In the genomic region with DNA sequence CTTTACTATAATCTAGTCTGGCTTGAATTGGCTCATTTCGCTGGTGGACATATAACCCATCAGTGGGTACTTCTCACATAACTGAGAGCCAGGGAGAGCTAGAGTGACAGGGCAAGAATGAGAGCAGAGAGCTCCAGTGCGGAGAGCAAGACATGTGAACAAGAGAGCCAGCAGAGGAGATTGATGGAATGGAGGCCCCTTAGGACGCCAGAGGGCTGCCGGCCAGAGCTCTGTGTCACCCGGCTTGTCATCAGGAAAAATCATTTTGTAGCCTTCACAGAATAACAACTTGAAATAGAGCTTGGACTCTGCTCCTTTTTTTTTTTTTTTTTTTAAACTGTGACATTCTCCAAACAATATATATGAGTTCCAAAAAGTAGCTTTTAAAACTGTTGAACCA, we compare ENCODE assay signal across 20 mouse cellular contexts. TPM values are rescaled to one million over a fixed set of nuclear protein-coding genes. Genes with fewer than 3 reads are reported as not detected.
DNase-seq lines count a peak whose midpoint lies in the region; ATAC-seq and TF ChIP-seq lines count a peak whose summit lies in the region.
"Had no signal": no experiment of that assay in that cellular context is flagged by ENCODE, and none has a peak within 500 bp of the region (broad histone marks: within the 10 kb centered on the region; RNA-seq: fewer than 3 reads in every experiment).

No protein-coding gene starts in this region.

- ATAC-seq in neural tube, embryonic 15.5 days (ENCODE audit: low FRiP score), result no peak
- ATAC-seq in CD4-positive, CD25-positive, alpha-beta regulatory T cell, adult 4 months, result no peak
- ATAC-seq: activated CD4-positive, CD25-positive, alpha-beta regulatory T cell, adult 4 months; intestine, embryonic 16.5 days; midbrain, embryonic 13.5 days had no signal

- no peak overlapping the region for H3K4me2 ChIP-seq in neural tube, embryonic 15.5 days
- H3K4me2 ChIP-seq: hindbrain, embryonic 15.5 days; limb, embryonic 13.5 days; liver, embryonic 13.5 days; lung, embryonic 15.5 days; midbrain, embryonic 13.5 days; neural tube, embryonic 13.5 days had no signal

- no peaks in the 10 kb centered on the region for H3K9me3 ChIP-seq in neural tube, embryonic 15.5 days (replicated peaks)
- H3K9me3 ChIP-seq: forebrain, embryonic 10.5 days; G1E; hindbrain, embryonic 15.5 days; limb, embryonic 13.5 days; liver, embryonic 13.5 days; lung, embryonic 15.5 days; midbrain, embryonic 13.5 days; neural tube, embryonic 13.5 days had no signal

- H3K27ac ChIP-seq in gastrocnemius, adult 2 months, result no peak overlapping the region
- H3K27ac ChIP-seq in neural tube, embryonic 15.5 days (replicated peaks), result no peak overlapping the region
- H3K27ac ChIP-seq: forebrain, embryonic 10.5 days; hindbrain, embryonic 15.5 days; limb, embryonic 13.5 days; liver, embryonic 13.5 days; lung, embryonic 15.5 days; midbrain, embryonic 13.5 days; neural tube, embryonic 13.5 days had no signal

- intact Hi-C loops in gastrocnemius, adult 2 months (cut with DNase I), result no loop called here
- intact Hi-C loops in heart, postnatal 14 days (cut with DNase I), result no loop called here

- 24% methylated on average over 5 of the region's 5 CpGs for WGBS in neural tube, embryonic 15.5 days

- DNase-seq in gastrocnemius, adult 2 months, result peak; percentile 31
- DNase-seq in gastrocnemius, postnatal 4 days (ENCODE audit: low spot score in 2 of 2), result no peak
- DNase-seq in heart, postnatal 14 days, result peak; percentile 12 to 41
- DNase-seq in heart, adult 8-10 months (ENCODE audit: low spot score), result no peak
- peak; percentile 22 for DNase-seq in neural tube, embryonic 10.5 days (ENCODE audit: extremely low spot score, low spot score)
- DNase-seq: cerebellum, adult 11 months; cerebellum, postnatal 10 days; liver, embryonic 13.5 days; thymus, postnatal 14 days had no signal

- no peak overlapping the region for H3K4me3 ChIP-seq in gastrocnemius, adult 2 months
- H3K4me3 ChIP-seq in neural tube, embryonic 15.5 days (replicated peaks), result no peak overlapping the region
- H3K4me3 ChIP-seq: forebrain, embryonic 10.5 days; hindbrain, embryonic 15.5 days; limb, embryonic 13.5 days; liver, embryonic 13.5 days; lung, embryonic 15.5 days; midbrain, embryonic 13.5 days; neural tube, embryonic 13.5 days had no signal

- peaks cover 18% of the 10 kb centered on the region for H3K4me1 ChIP-seq in neural tube, embryonic 15.5 days

- H3K9ac ChIP-seq in neural tube, embryonic 15.5 days (replicated peaks), result no peak overlapping the region
- H3K9ac ChIP-seq: hindbrain, embryonic 15.5 days; limb, embryonic 13.5 days; liver, embryonic 13.5 days; lung, embryonic 15.5 days; midbrain, embryonic 13.5 days; neural tube, embryonic 13.5 days had no signal

- H3K36me3 ChIP-seq in neural tube, embryonic 15.5 days, result no peaks in the 10 kb centered on the region
- H3K36me3 ChIP-seq: forebrain, embryonic 10.5 days; hindbrain, embryonic 15.5 days; limb, embryonic 13.5 days; liver, embryonic 13.5 days; lung, embryonic 15.5 days; midbrain, embryonic 13.5 days; neural tube, embryonic 13.5 days had no signal

- no peak for TF ChIP-seq CTCF in gastrocnemius, adult 2 months (IDR thresholded peaks at IDR 0.05)

- H3K27me3 ChIP-seq in neural tube, embryonic 15.5 days (replicated peaks), result no peaks in the 10 kb centered on the region
- H3K27me3 ChIP-seq: hindbrain, embryonic 15.5 days; lung, embryonic 15.5 days; midbrain, embryonic 13.5 days; neural tube, embryonic 13.5 days had no signal

RNA-seq across cellular contexts. Expression of a gene that starts 2.0 kb away (rescaled TPM):
- 100 to 1,000 TPM; 198 to 209 TPM for total RNA-seq in gastrocnemius, adult 2 months (2021)
- 100 to 1,000 TPM; 167 to 171 TPM for total RNA-seq in gastrocnemius, postnatal 4 days (2021)
- 100 to 1,000 TPM; 152 to 172 TPM for total RNA-seq in heart, postnatal 14 days (2021)
- 100 to 1,000 TPM; 175 to 222 (median 206) TPM for total RNA-seq in heart, adult 8-10 months (2022)
- 59.1 and 64.5 TPM in 2 replicates for polyA plus RNA-seq in neural tube, embryonic 15.5 days (2015; fragmentation: Nextera tagmentation; extraction: Ambion mirVana)
- polyA plus RNA-seq in CD4-positive, CD25-positive, alpha-beta regulatory T cell, adult 4 months (2017; shearing (Covaris generic)), result 10 to 100 TPM; 60.6 to 67.2 TPM

Comparison
In these comparisons a context has a peak if more than half of its experiments do, and no peak if none do; other contexts are left out.
1. DNase-seq: peak in gastrocnemius, adult 2 months (single experiment), heart, postnatal 14 days (2 of 2) and neural tube, embryonic 10.5 days (single experiment); none in gastrocnemius, postnatal 4 days (0 of 2) and heart, adult 8-10 months (single experiment).